10 mouse cellular contexts compared by ENCODE assay signal in the genomic region with DNA sequence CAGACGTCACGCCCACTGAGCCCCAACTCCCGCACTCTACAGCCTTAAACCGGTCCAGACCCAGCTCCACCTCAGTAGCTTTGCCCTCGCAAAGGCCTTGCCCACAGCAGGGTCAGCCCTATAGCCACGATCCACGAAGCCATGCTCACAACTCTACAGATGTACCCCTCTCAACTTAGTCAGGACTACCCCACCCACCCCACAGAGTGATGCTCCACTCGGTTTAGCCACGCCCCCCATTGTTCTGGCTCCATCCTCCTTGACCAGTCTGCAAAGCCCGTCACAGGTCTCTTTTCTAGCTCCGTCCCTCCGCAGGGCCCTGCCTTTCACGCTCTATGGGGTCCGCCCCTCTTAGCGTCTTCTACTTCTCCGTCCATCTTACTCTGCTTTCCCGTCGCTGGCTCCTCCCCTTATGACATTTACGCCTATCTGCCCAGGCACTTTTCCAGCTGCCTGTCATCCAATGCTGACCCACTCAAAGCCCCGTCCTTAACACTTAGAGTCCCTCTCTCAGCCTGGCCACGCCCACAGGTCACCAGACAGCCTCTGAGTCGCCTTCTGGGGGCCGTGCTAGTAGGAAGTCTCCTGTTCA. TPM values are rescaled to one million over a fixed set of nuclear protein-coding genes. Genes with fewer than 3 reads are reported as not detected.
DNase-seq lines count a peak whose midpoint lies in the region; ATAC-seq lines count a peak whose summit lies in the region.
"Had no signal": no experiment of that assay in that cellular context is flagged by ENCODE, and none has a peak within 500 bp of the region (broad histone marks: within the 10 kb centered on the region; RNA-seq: fewer than 3 reads in every experiment).

No protein-coding gene starts in this region.

- 4% methylated on average over 22 of the region's 23 CpGs for WGBS in kidney, embryonic 15.5 days
- WGBS in embryonic facial prominence, embryonic 11.5 days, result 2% methylated on average over 23 of the region's 23 CpGs
- WGBS in hindbrain, embryonic 16.5 days, result 4% methylated on average over 23 of the region's 23 CpGs
- WGBS in midbrain, embryonic 16.5 days, result 4% methylated on average over 23 of the region's 23 CpGs

- H3K4me2 ChIP-seq in kidney, embryonic 15.5 days, result peak overlapping the region; percentile 54
- no peak overlapping the region for H3K4me2 ChIP-seq in embryonic facial prominence, embryonic 11.5 days (ENCODE audit: low read depth, low read length)
- peak overlapping the region; percentile 70 for H3K4me2 ChIP-seq in hindbrain, embryonic 16.5 days (ENCODE audit: low read length)
- H3K4me2 ChIP-seq in midbrain, embryonic 16.5 days (ENCODE audit: low read length), result peak overlapping the region; percentile 81

- no peaks in the 10 kb centered on the region for H3K36me3 ChIP-seq in kidney, embryonic 15.5 days
- H3K36me3 ChIP-seq in embryonic facial prominence, embryonic 11.5 days (replicated peaks; ENCODE audit: control insufficient read depth, insufficient read depth, low read depth, low read length), result no peaks in the 10 kb centered on the region
- no peaks in the 10 kb centered on the region for H3K36me3 ChIP-seq in hindbrain, embryonic 16.5 days (ENCODE audit: control insufficient read depth, insufficient read depth, low read length)
- H3K36me3 ChIP-seq in midbrain, embryonic 16.5 days (ENCODE audit: control insufficient read depth, insufficient read depth, low read length), result no peaks in the 10 kb centered on the region

- peaks cover 100% of the 10 kb centered on the region for H3K27me3 ChIP-seq in kidney, embryonic 15.5 days
- H3K27me3 ChIP-seq in embryonic facial prominence, embryonic 11.5 days (ENCODE audit: control insufficient read depth, insufficient read depth, low read length), result peaks cover 100% of the 10 kb centered on the region
- peaks cover 91% of the 10 kb centered on the region for H3K27me3 ChIP-seq in hindbrain, embryonic 16.5 days (replicated peaks; ENCODE audit: control insufficient read depth, insufficient read depth, low read length)
- peaks cover 95% of the 10 kb centered on the region for H3K27me3 ChIP-seq in midbrain, embryonic 16.5 days (ENCODE audit: control insufficient read depth, insufficient read depth, low read depth, low read length)
- H3K27me3 ChIP-seq: megakaryocyte, embryonic 14.5 days had no signal

- no peaks in the 10 kb centered on the region for H3K9me3 ChIP-seq in kidney, embryonic 15.5 days (replicated peaks)
- no peaks in the 10 kb centered on the region for H3K9me3 ChIP-seq in embryonic facial prominence, embryonic 11.5 days (replicated peaks; ENCODE audit: control insufficient read depth, low read length)
- no peaks in the 10 kb centered on the region for H3K9me3 ChIP-seq in hindbrain, embryonic 16.5 days (ENCODE audit: control insufficient read depth, low read length)
- no peaks in the 10 kb centered on the region for H3K9me3 ChIP-seq in midbrain, embryonic 16.5 days (replicated peaks; ENCODE audit: control insufficient read depth, low read length, poor library complexity, severe bottlenecking)
- H3K9me3 ChIP-seq: megakaryocyte, embryonic 14.5 days had no signal

- ATAC-seq in kidney, embryonic 15.5 days (replicated peaks; ENCODE audit: low FRiP score), result peak; percentile 63
- peak; percentile 53; the same call in 1 of the 2 replicates for ATAC-seq in embryonic facial prominence, embryonic 11.5 days (replicated peaks; ENCODE audit: insufficient number of reproducible peaks, low FRiP score, low TSS enrichment, low read depth)
- peak; percentile 73 for ATAC-seq in hindbrain, embryonic 16.5 days
- ATAC-seq in midbrain, embryonic 16.5 days, result peak; percentile 72

- H3K4me3 ChIP-seq in kidney, embryonic 15.5 days (replicated peaks), result peak overlapping the region; percentile 31
- no peak overlapping the region; the same call in 1 of the 2 replicates for H3K4me3 ChIP-seq in embryonic facial prominence, embryonic 11.5 days (ENCODE audit: low read depth, low read length)
- H3K4me3 ChIP-seq in hindbrain, embryonic 16.5 days (ENCODE audit: low read length), result peak overlapping the region; percentile 47
- H3K4me3 ChIP-seq in midbrain, embryonic 16.5 days (ENCODE audit: low read depth, low read length), result peak overlapping the region; percentile 48
- H3K4me3 ChIP-seq: erythroblast, embryonic 14.5 days; megakaryocyte, embryonic 14.5 days had no signal

- DNase-seq in kidney, adult 11 months, result no peak
- DNase-seq in embryonic facial prominence, embryonic 11.5 days (ENCODE audit: low spot score), result no peak
- DNase-seq in MN1 (ENCODE audit: low spot score), result no peak
- no peak for DNase-seq in gastrocnemius, postnatal 25 days
- DNase-seq in layer of hippocampus, postnatal 25 days (ENCODE audit: extremely low spot score in 1 of 2, low spot score in 1 of 2), result no peak

- H3K27ac ChIP-seq in kidney, embryonic 15.5 days, result no peak overlapping the region
- no peak overlapping the region for H3K27ac ChIP-seq in embryonic facial prominence, embryonic 11.5 days (replicated peaks; ENCODE audit: low read depth, low read length)
- H3K27ac ChIP-seq in hindbrain, embryonic 16.5 days (ENCODE audit: low read depth, low read length), result no peak overlapping the region; the same call in 1 of the 2 replicates
- H3K27ac ChIP-seq in midbrain, embryonic 16.5 days (ENCODE audit: low read length), result no peak overlapping the region

- H3K4me1 ChIP-seq in kidney, embryonic 15.5 days, result peaks cover 40% of the 10 kb centered on the region
- no peaks in the 10 kb centered on the region for H3K4me1 ChIP-seq in embryonic facial prominence, embryonic 11.5 days (ENCODE audit: control insufficient read depth, insufficient read depth, low read length)
- H3K4me1 ChIP-seq in hindbrain, embryonic 16.5 days (ENCODE audit: control insufficient read depth, insufficient read depth, low read depth, low read length), result peaks cover 17% of the 10 kb centered on the region
- H3K4me1 ChIP-seq in midbrain, embryonic 16.5 days (ENCODE audit: control insufficient read depth, insufficient read depth, low read length), result peaks cover 5% of the 10 kb centered on the region; the same call in 1 of the 2 replicates

- H3K9ac ChIP-seq in kidney, embryonic 15.5 days, result no peak overlapping the region
- H3K9ac ChIP-seq in embryonic facial prominence, embryonic 11.5 days (replicated peaks; ENCODE audit: low read length), result no peak overlapping the region
- H3K9ac ChIP-seq in hindbrain, embryonic 16.5 days (ENCODE audit: low read depth, low read length), result peak overlapping the region; percentile 63
- peak overlapping the region; percentile 68 for H3K9ac ChIP-seq in midbrain, embryonic 16.5 days (ENCODE audit: low read depth, low read length)

RNA-seq across cellular contexts. Expression of a gene that starts 2.8 kb away (rescaled TPM):
- 1.2 and 1.7 TPM in 2 replicates for polyA plus RNA-seq in kidney, embryonic 15.5 days (2015; fragmentation: Nextera tagmentation; extraction: Ambion mirVana)
- 0.42 TPM in 1 of 2 replicates, not detected in the other for polyA plus RNA-seq in embryonic facial prominence, embryonic 11.5 days (2014; fragmentation: Nextera tagmentation; extraction: Ambion mirVana)
- 1.2 and 1.5 TPM in 2 replicates for polyA plus RNA-seq in hindbrain, embryonic 16.5 days (2015; fragmentation: Nextera tagmentation; extraction: Ambion mirVana)
- 1.4 TPM in 1 of 2 replicates, not detected in the other for polyA plus RNA-seq in midbrain, embryonic 16.5 days (2015; fragmentation: Nextera tagmentation; extraction: Ambion mirVana)
- total RNA-seq in gastrocnemius, postnatal 25 days (2021), result 1 to 10 TPM in 1 of 2 experiments, under 1 TPM in 1; 0.49 to 2.7 TPM
- 1 to 10 TPM in 1 of 2 experiments, under 1 TPM in 1; 0.98 to 3.3 TPM for total RNA-seq in layer of hippocampus, postnatal 25 days (2021)

RNA-seq across cellular contexts. Expression of a gene that starts 10.1 kb away (rescaled TPM):
- 6.3 and 7.2 TPM in 2 replicates for polyA plus RNA-seq in kidney, embryonic 15.5 days (2015; fragmentation: Nextera tagmentation; extraction: Ambion mirVana)
- polyA plus RNA-seq in embryonic facial prominence, embryonic 11.5 days (2014; fragmentation: Nextera tagmentation; extraction: Ambion mirVana), result 1.2 and 1.9 TPM in 2 replicates
- 7.3 and 8.1 TPM in 2 replicates for polyA plus RNA-seq in hindbrain, embryonic 16.5 days (2015; fragmentation: Nextera tagmentation; extraction: Ambion mirVana)
- polyA plus RNA-seq in midbrain, embryonic 16.5 days (2015; fragmentation: Nextera tagmentation; extraction: Ambion mirVana), result 4.7 and 5.4 TPM in 2 replicates
- total RNA-seq in gastrocnemius, postnatal 25 days (2021), result 1 to 10 TPM; 1.9 to 3.0 TPM
- 1 to 10 TPM; 4.9 to 5.6 TPM for total RNA-seq in layer of hippocampus, postnatal 25 days (2021)

RNA-seq across cellular contexts. Expression of a gene that starts 14.7 kb away (rescaled TPM):
- polyA plus RNA-seq in kidney, embryonic 15.5 days (2015; fragmentation: Nextera tagmentation; extraction: Ambion mirVana), result 0.80 and 1.2 TPM in 2 replicates
- 1.2 and 1.7 TPM in 2 replicates for polyA plus RNA-seq in embryonic facial prominence, embryonic 11.5 days (2014; fragmentation: Nextera tagmentation; extraction: Ambion mirVana)
- polyA plus RNA-seq in hindbrain, embryonic 16.5 days (2015; fragmentation: Nextera tagmentation; extraction: Ambion mirVana), result 22.4 and 23.1 TPM in 2 replicates
- polyA plus RNA-seq in midbrain, embryonic 16.5 days (2015; fragmentation: Nextera tagmentation; extraction: Ambion mirVana), result 23.5 and 29.0 TPM in 2 replicates
- total RNA-seq in gastrocnemius, postnatal 25 days (2021), result under 1 TPM in 1 of 2 experiments, not detected in 1; 0.29 TPM
- total RNA-seq in layer of hippocampus, postnatal 25 days (2021), result 100 to 1,000 TPM; 235 to 291 TPM

RNA-seq across cellular contexts. Expression of a gene that starts 15.3 kb away (rescaled TPM):
- 2.8 and 3.9 TPM in 2 replicates for polyA plus RNA-seq in kidney, embryonic 15.5 days (2015; fragmentation: Nextera tagmentation; extraction: Ambion mirVana)
- 0.47 and 0.58 TPM in 2 replicates for polyA plus RNA-seq in embryonic facial prominence, embryonic 11.5 days (2014; fragmentation: Nextera tagmentation; extraction: Ambion mirVana)
- 0.44 and 0.62 TPM in 2 replicates for polyA plus RNA-seq in hindbrain, embryonic 16.5 days (2015; fragmentation: Nextera tagmentation; extraction: Ambion mirVana)
- polyA plus RNA-seq in midbrain, embryonic 16.5 days (2015; fragmentation: Nextera tagmentation; extraction: Ambion mirVana), result 0.20 and 0.50 TPM in 2 replicates
- 1 to 10 TPM; 1.5 to 3.8 TPM for total RNA-seq in gastrocnemius, postnatal 25 days (2021)
- under 1 TPM; 0.42 to 0.47 TPM for total RNA-seq in layer of hippocampus, postnatal 25 days (2021)

RNA-seq across cellular contexts. Expression of a gene that starts 39.3 kb away (rescaled TPM):
- 6.3 and 6.5 TPM in 2 replicates for polyA plus RNA-seq in kidney, embryonic 15.5 days (2015; fragmentation: Nextera tagmentation; extraction: Ambion mirVana)
- 3.8 and 5.0 TPM in 2 replicates for polyA plus RNA-seq in embryonic facial prominence, embryonic 11.5 days (2014; fragmentation: Nextera tagmentation; extraction: Ambion mirVana)
- polyA plus RNA-seq in hindbrain, embryonic 16.5 days (2015; fragmentation: Nextera tagmentation; extraction: Ambion mirVana), result 78.6 and 89.5 TPM in 2 replicates
- polyA plus RNA-seq in midbrain, embryonic 16.5 days (2015; fragmentation: Nextera tagmentation; extraction: Ambion mirVana), result 88.4 and 107 TPM in 2 replicates
- not detected for total RNA-seq in gastrocnemius, postnatal 25 days (2021)
- 100 to 1,000 TPM in 1 of 2 experiments, 10 to 100 TPM in 1; 88.0 to 106 TPM for total RNA-seq in layer of hippocampus, postnatal 25 days (2021)

Comparison
In these comparisons a context has a peak if more than half of its experiments do, and no peak if none do; other contexts are left out.
1. H3K9ac ChIP-seq: peak in hindbrain, embryonic 16.5 days (single experiment) and midbrain, embryonic 16.5 days (single experiment); none in kidney, embryonic 15.5 days (single experiment) and embryonic facial prominence, embryonic 11.5 days (single experiment).
2. Peak in every context shown above with its lines, with median percentiles within 50 percentile points of each other: ATAC-seq.